Mouse (Mus musculus) testis, adult 2 months (tissue): ENCODE results near the gene Egfl8. TPM values are rescaled to one million over a fixed set of nuclear protein-coding genes. Genes with fewer than 3 reads are reported as not detected.

Source experiments
- H3K27ac ChIP-seq: fragments of 200-500 bp; 2 replicates; pipeline ENCODE4 v1.5.1; 2012; ENCODE audit warnings: low read depth, low read length; ENCODE audit not compliant: control insufficient read depth, insufficient read depth
- H3K27me3 ChIP-seq: fragments of 200-500 bp; 2 replicates; pipeline ENCODE4 v1.6.1; 2012; ENCODE audit warnings: mild to moderate bottlenecking, low read length, moderate library complexity; ENCODE audit not compliant: control insufficient read depth, insufficient read depth
- H3K36me3 ChIP-seq: fragments of 200-500 bp; 2 replicates; pipeline ENCODE4 v1.6.1; 2012; ENCODE audit warnings: mild to moderate bottlenecking, low read length; ENCODE audit not compliant: control insufficient read depth, insufficient read depth
- H3K4me1 ChIP-seq: fragments of 200-500 bp; 2 replicates; pipeline ENCODE4 v1.6.1; 2012; ENCODE audit warnings: low read length; ENCODE audit not compliant: control insufficient read depth, insufficient read depth
- H3K4me3 ChIP-seq: fragments of 200-500 bp; 2 replicates; pipeline ENCODE4 v1.5.1; 2012; ENCODE audit warnings: low read depth, mild to moderate bottlenecking, low read length, moderate library complexity, mixed read lengths; ENCODE audit not compliant: control insufficient read depth
- CTCF ChIP-seq: fragments of 200-500 bp; IDR thresholded peaks from 2 replicates; pipeline ENCODE4 v1.5.1; 2012; ENCODE audit warnings: low read depth, mild to moderate bottlenecking, inconsistent platforms, low read length, moderate library complexity; ENCODE audit not compliant: control insufficient read depth, insufficient read depth, insufficient replicate concordance
- POLR2A ChIP-seq: fragments of 200-500 bp; IDR thresholded peaks from 2 replicates; pipeline ENCODE4 v1.6.1; 2012; ENCODE audit warnings: low read depth, mild to moderate bottlenecking, inconsistent platforms, low read length, moderate library complexity; ENCODE audit not compliant: control insufficient read depth
- polyA plus RNA-seq: library from polyadenylated mRNA; depleted of rRNA; stranded (reverse); fragments of >200 nt; gene quantifications from 2 replicates; pipeline ENCODE4 v1.2.3, GENCODE M21; 2012

Gene Egfl8
- polyA plus RNA-seq, 1 experiment = 0.53 TPM

DNA sequence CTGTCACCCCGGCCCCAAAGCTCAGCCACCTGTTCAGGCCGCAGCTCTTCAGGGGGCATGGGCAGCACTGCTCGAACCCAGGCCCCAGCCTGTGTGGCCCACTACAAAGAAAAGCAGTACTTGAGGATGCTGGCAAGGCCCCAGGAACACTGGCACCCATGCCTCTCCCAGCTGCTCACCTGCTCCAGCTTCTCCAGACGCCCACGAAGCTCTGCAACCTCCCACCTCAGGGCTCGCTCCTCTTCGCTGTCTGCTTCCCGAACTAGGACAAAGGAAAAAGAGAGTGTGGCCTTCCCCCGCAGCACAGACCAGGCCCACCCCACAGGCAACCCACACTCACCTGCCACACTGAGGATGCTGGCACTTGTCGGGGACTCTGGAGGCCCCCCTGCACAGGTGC is 1.9 kb downstream of the Egfl8 start:
- H3K4me3 ChIP-seq = no peak overlapping the region
- no peak for TF ChIP-seq CTCF
- TF ChIP-seq POLR2A = no peak
- no peaks in the 10 kb centered on the region for H3K27me3 ChIP-seq
- H3K4me1 ChIP-seq = no peaks in the 10 kb centered on the region
- H3K27ac ChIP-seq = no peak overlapping the region
- H3K36me3 ChIP-seq = no peaks in the 10 kb centered on the region; the same call in 1 of the 2 replicates

- Histone ChIP-seq H3K4me3 (no peak overlapping the region), H3K36me3 (no peaks in the 10 kb centered on the region; the same call in 1 of the 2 replicates), H3K4me1 (no peaks in the 10 kb centered on the region), H3K27ac (no peak overlapping the region), H3K27me3 (no peaks in the 10 kb centered on the region)
- TF ChIP-seq POLR2A (no peak), CTCF (no peak)
These were observed 2.6 kb downstream of the Egfl8 start for GRCm38 (mm10) chr17:34613054-34613645.

DNA sequence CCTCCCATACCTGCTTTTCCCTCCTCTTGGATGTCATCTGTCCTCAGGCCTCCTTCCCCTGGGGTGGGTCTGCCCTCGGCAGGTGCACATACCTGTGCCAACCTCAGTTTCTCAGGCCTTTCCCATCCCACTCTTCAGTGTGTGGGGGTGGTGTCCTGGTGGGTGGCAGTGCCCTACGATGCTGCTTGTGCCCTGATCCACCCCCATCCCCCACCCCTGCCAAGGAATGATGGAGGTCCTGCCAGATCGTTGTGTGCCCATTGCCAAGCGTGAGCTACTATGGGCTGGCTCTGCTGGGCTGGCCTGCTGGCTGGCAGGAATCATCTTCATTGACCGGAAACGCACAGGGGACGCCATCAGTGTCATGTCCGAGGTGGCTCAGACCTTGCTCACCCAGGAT is 4.7 kb downstream of the Egfl8 start:
- no peaks in the 10 kb centered on the region; the same call in 1 of the 2 replicates for H3K36me3 ChIP-seq
- TF ChIP-seq POLR2A (no peak), CTCF (no peak)

GRCm38 (mm10) chr17:34607997-34608396 is 7.8 kb downstream of the Egfl8 start:
- Histone ChIP-seq H3K36me3 (no peaks in the 10 kb centered on the region; the same call in 1 of the 2 replicates), H3K27me3 (no peaks in the 10 kb centered on the region), H3K27ac (no peak overlapping the region), H3K4me3 (no peak overlapping the region; the same call in 1 of the 2 replicates), H3K4me1 (peaks cover 10% of the 10 kb centered on the region)
- TF ChIP-seq CTCF (no peak), POLR2A (no peak)

More for the DNA sequence above, 4.7 kb downstream of the Egfl8 start:
- no peak overlapping the region for H3K4me3 ChIP-seq
- peaks cover 6% of the 10 kb centered on the region for H3K4me1 ChIP-seq
- no peaks in the 10 kb centered on the region for H3K27me3 ChIP-seq
- H3K27ac ChIP-seq = no peak overlapping the region

DNA sequence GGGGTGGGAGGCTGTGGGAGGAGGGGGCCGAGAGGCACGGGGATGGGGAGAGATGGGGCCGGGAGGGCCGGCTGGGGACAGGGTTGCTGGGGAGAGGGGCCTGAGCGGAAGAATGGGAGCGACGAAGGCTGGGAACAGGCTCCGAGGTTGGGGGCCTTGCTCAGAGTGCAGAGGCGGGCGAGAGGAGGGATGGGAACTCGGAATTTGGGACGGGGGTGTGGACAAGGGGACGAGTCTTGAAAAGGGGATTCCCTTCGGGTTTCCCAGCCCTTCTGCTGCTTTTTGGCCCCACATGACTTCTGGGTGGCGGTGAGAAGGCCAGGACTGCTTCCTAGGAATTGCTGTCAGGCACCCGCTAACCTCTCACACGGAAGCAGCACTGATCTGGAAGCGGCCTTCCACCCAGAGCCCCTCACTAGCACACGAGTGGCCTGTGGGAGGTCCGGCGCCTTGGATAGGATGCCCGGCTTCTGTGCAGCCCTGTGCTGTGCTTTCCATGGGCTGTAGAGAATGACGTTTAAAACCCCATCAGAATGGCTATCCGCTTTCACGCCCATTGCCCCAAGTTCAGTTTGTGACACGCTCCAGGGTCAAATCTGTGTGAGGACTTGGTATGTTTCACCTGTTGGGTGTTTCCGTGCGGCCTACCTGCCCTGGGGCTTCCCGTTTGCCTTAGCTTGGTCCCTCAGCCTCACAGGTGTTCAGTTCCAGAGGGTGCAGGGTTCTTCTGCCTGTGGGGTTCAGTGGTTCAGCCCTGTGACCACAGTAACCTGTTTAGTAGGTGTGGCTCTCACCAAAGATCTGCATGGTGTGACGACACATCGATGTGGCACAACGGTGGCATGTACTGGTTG is 9.4 kb downstream of the Egfl8 start:
- Histone ChIP-seq H3K4me3 (peak overlapping the region; percentile 90), H3K36me3 (no peaks in the 10 kb centered on the region; the same call in 1 of the 2 replicates), H3K27ac (peak overlapping the region; percentile 45), H3K4me1 (peaks cover 10% of the 10 kb centered on the region), H3K27me3 (no peaks in the 10 kb centered on the region)
- TF ChIP-seq CTCF = no peak
- TF ChIP-seq POLR2A = no peak

DNA sequence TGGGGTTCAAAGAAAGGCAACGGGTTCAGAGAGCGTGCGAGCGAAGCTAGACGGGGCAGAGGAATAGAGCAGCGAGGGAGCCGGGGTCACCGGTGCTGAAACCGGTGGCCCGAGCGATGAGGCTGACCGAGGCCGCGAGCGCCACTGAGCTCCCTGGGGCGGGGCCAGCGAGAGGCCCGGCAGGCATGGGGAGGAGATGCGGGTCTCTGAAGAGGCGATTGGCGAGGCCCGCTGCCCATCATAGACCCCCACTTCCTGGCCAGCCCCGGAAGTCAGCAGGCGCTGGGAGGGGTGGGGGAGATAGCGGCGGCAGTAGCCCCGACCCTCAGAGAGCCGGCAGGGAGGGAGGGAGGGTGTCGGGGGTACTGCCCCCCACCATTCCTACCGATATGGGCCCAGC is 10.2 kb downstream of the Egfl8 start:
- no peaks in the 10 kb centered on the region; the same call in 1 of the 2 replicates for H3K36me3 ChIP-seq
- H3K4me3 ChIP-seq = peak overlapping the region; percentile 90
- no peaks in the 10 kb centered on the region for H3K27me3 ChIP-seq
- TF ChIP-seq POLR2A (peak; percentile 90), CTCF (no peak)
- peak overlapping the region; percentile 97 for H3K27ac ChIP-seq
- peaks cover 10% of the 10 kb centered on the region for H3K4me1 ChIP-seq

- Histone ChIP-seq H3K4me3 (peak overlapping the region; percentile 90), H3K4me1 (peaks cover 10% of the 10 kb centered on the region), H3K27ac (peak overlapping the region; percentile 97), H3K36me3 (no peaks in the 10 kb centered on the region), H3K27me3 (no peaks in the 10 kb centered on the region)
- no peak for TF ChIP-seq CTCF
- TF ChIP-seq POLR2A = no peak
These were observed 11.1 kb downstream of the Egfl8 start for GRCm38 (mm10) chr17:34604511-34605237.
